Mouse (Mus musculus) left cerebral cortex, postnatal 25 days (tissue): ENCODE measurements around the gene Fam213a. TPM values are rescaled to one million over a fixed set of nuclear protein-coding genes. Genes with fewer than 3 reads are reported as not detected.

Experiments used
- DNase-seq, 2 experiments: peaks; one replicate each; pipeline ENCODE4 v3.0.0; 2022; ENCODE audit warnings: low spot score in 2 of 2, mixed read lengths in 1 of 2
- intact Hi-C: fragments of 180-260 bp; cut with DNase I; formaldehyde crosslinking; loops from one replicate; pipeline ENCODE4 v1.15.1; 2025
- total RNA-seq, 2 experiments: library from RNA; stranded (reverse); gene quantifications; 2 replicates each; pipeline ENCODE4 v1.2.3; 2021

Fam213a gene
- total RNA-seq, 2 experiments from 2014 or later: 115 to 120 TPM

- no peak for DNase-seq
- intact Hi-C loops: loop anchor here (2.0 kb wide), 1 partner anchor 15 kb away; no protein-coding TSS in a partner anchor
Observed at GRCm38 (mm10) chr14:40965507-40966356, 47.9 kb downstream of the Fam213a start.

GRCm38 (mm10) chr14:40964881-40965280, 48.7 kb downstream of the Fam213a start:
- intact Hi-C loops: no loop called here
- DNase-seq: no peak

- no peak for DNase-seq
- intact Hi-C loops: no loop called here
Observed at GRCm38 (mm10) chr14:40964214-40964610, 49.4 kb downstream of the Fam213a start.

- no peak for DNase-seq
- intact Hi-C loops: no loop called here
Observed at GRCm38 (mm10) chr14:40963501-40964213, 49.9 kb downstream of the Fam213a start.

GRCm38 (mm10) chr14:40962365-40963290, 51.0 kb downstream of the Fam213a start:
- intact Hi-C loops: no loop called here
- DNase-seq: peak in 1 of 2 experiments; percentile 64

GRCm38 (mm10) chr14:40960237-40960636, 53.4 kb downstream of the Fam213a start:
- no peak for DNase-seq
- intact Hi-C loops: no loop called here

- intact Hi-C loops: loop anchor here (5.0 kb wide), 1 partner anchor 652 kb away; no protein-coding TSS in a partner anchor
- DNase-seq: no peak
Observed at GRCm38 (mm10) chr14:40959586-40959985, 54.0 kb downstream of the Fam213a start.

GRCm38 (mm10) chr14:40958986-40959381, 54.6 kb downstream of the Fam213a start:
- intact Hi-C loops: loop anchor here (5.0 kb wide), 1 partner anchor 652 kb away; no protein-coding TSS in a partner anchor
- no peak for DNase-seq

GRCm38 (mm10) chr14:40958083-40958985, 55.3 kb downstream of the Fam213a start:
- DNase-seq: peak; percentile 66 to 91
- intact Hi-C loops: loop anchor here (5.0 kb wide), 1 partner anchor 651 kb away; no protein-coding TSS in a partner anchor

GRCm38 (mm10) chr14:40957607-40958006, 56.0 kb downstream of the Fam213a start:
- intact Hi-C loops: loop anchor here (5.0 kb wide), 1 partner anchor 650 kb away; no protein-coding TSS in a partner anchor
- no peak for DNase-seq

- DNase-seq: no peak
- intact Hi-C loops: loop anchor here (5.0 kb wide), 1 partner anchor 649 kb away; no protein-coding TSS in a partner anchor
Observed at GRCm38 (mm10) chr14:40956252-40957146, 57.1 kb downstream of the Fam213a start.

- intact Hi-C loops: loop anchor here (5.0 kb wide), 1 partner anchor 648 kb away; no protein-coding TSS in a partner anchor
- DNase-seq: peak; percentile 78 to 95
Observed at GRCm38 (mm10) chr14:40955596-40956251, 57.9 kb downstream of the Fam213a start.

GRCm38 (mm10) chr14:40955146-40955545, 58.4 kb downstream of the Fam213a start:
- intact Hi-C loops: loop anchor here (5.0 kb wide), 1 partner anchor 648 kb away; no protein-coding TSS in a partner anchor
- DNase-seq: no peak

GRCm38 (mm10) chr14:40953381-40953780, 60.2 kb downstream of the Fam213a start:
- intact Hi-C loops: no loop called here
- peak in 1 of 2 experiments; percentile 64 for DNase-seq

- intact Hi-C loops: no loop called here
- no peak for DNase-seq
Observed at GRCm38 (mm10) chr14:40952715-40953114, 60.9 kb downstream of the Fam213a start.

- DNase-seq: no peak
- intact Hi-C loops: no loop called here
Observed at GRCm38 (mm10) chr14:40952301-40952700, 61.3 kb downstream of the Fam213a start.
